Mouse (Mus musculus) forebrain, embryonic 15.5 days (tissue): ENCODE results near the gene Myl3. TPM values are rescaled to one million over a fixed set of nuclear protein-coding genes. Genes with fewer than 3 reads are reported as not detected.
A peak's percentile ranks its signal among the peaks of the same experiment; 100 is the strongest.

Source experiments
- ATAC-seq: fragments of 200-750 bp; cut with Nextera tagmentation; replicated peaks from 2 replicates; pipeline ENCODE4 v1.8.0; 2017; ENCODE audit warnings: mild to moderate bottlenecking, moderate TSS enrichment, moderate library complexity
- H3K27ac ChIP-seq: fragments of 300-500 bp; sonication (generic); replicated peaks from 2 replicates; pipeline ENCODE4 v1.5.1; 2015; ENCODE audit warnings: mild to moderate bottlenecking, inconsistent platforms
- H3K27me3 ChIP-seq: fragments of 300-500 bp; sonication (generic); 2 replicates; pipeline ENCODE4 v1.6.1; 2015; ENCODE audit warnings: inconsistent platforms
- H3K36me3 ChIP-seq: fragments of 300-500 bp; sonication (generic); 2 replicates; pipeline ENCODE4 v1.6.1; 2015; ENCODE audit warnings: mild to moderate bottlenecking, inconsistent platforms
- H3K4me1 ChIP-seq: fragments of 300-500 bp; sonication (generic); 2 replicates; pipeline ENCODE4 v1.6.1; 2015; ENCODE audit warnings: inconsistent platforms
- H3K4me2 ChIP-seq: fragments of 300-500 bp; sonication (generic); replicated peaks from 2 replicates; pipeline ENCODE4 v1.6.1; 2015; ENCODE audit warnings: mild to moderate bottlenecking, inconsistent platforms
- H3K4me3 ChIP-seq: fragments of 300-500 bp; sonication (generic); 2 replicates; pipeline ENCODE4 v1.5.1; 2015; ENCODE audit warnings: mild to moderate bottlenecking, inconsistent platforms
- H3K9ac ChIP-seq: fragments of 300-500 bp; sonication (generic); replicated peaks from 2 replicates; pipeline ENCODE4 v1.6.1; 2015; ENCODE audit warnings: mild to moderate bottlenecking, inconsistent platforms
- H3K9me3 ChIP-seq: fragments of 300-500 bp; sonication (generic); 2 replicates; pipeline ENCODE4 v1.6.1; 2016; ENCODE audit warnings: inconsistent platforms
- WGBS: fragments of 180-500 bp; shearing (Covaris S2); methylation state at CpG from one replicate; pipeline ENCODE4 v1.1.7; 2015; ENCODE audit warnings: mixed read lengths; 5-methylcytosine and 5-hydroxymethylcytosine counted together
- polyA plus RNA-seq: library from polyadenylated mRNA; unstranded; fragments of >200 nt; fragmentation: Nextera tagmentation; extraction: Ambion mirVana; gene quantifications from 2 replicates; pipeline ENCODE4 v1.2.1, GENCODE M21; 2015

Myl3 gene
- polyA plus RNA-seq, 1 experiment from 2014 or later: 0.45 TPM

- Histone ChIP-seq H3K36me3 (no peaks in the 10 kb centered on the region), H3K4me1 (0 out of 2 replicates have a peak, but pooled peaks cover under 1% of the 10 kb centered on the region), H3K27me3 (0 out of 2 replicates have a peak, but pooled peaks cover 2% of the 10 kb centered on the region), H3K9ac (no peak overlapping the region), H3K9me3 (no peaks in the 10 kb centered on the region), H3K27ac (no peak overlapping the region), H3K4me2 (no peak overlapping the region), H3K4me3 (no peak overlapping the region)
- no peak for ATAC-seq
- 82% methylated on average over 10 of the region's 10 CpGs for WGBS
Measured at GRCm38 (mm10) chr9:110775269-110776022, 33.8 kb downstream of the Myl3 start.

- no peaks in the 10 kb centered on the region for H3K9me3 ChIP-seq
- H3K9ac ChIP-seq: no peak overlapping the region
- 80% methylated on average over 1 of the region's 1 CpGs for WGBS
- H3K27ac ChIP-seq: no peak overlapping the region
- no peak overlapping the region for H3K4me3 ChIP-seq
- H3K36me3 ChIP-seq: no peaks in the 10 kb centered on the region
- H3K27me3 ChIP-seq: 0 out of 2 replicates have a peak, but pooled peaks cover 4% of the 10 kb centered on the region
- H3K4me2 ChIP-seq: no peak overlapping the region
- peaks cover 14% of the 10 kb centered on the region for H3K4me1 ChIP-seq
- no peak for ATAC-seq
Measured at GRCm38 (mm10) chr9:110778100-110778499, 36.4 kb downstream of the Myl3 start.

- H3K4me2 ChIP-seq: no peak overlapping the region
- no peak overlapping the region for H3K4me3 ChIP-seq
- no peaks in the 10 kb centered on the region for H3K9me3 ChIP-seq
- H3K27me3 ChIP-seq: 0 out of 2 replicates have a peak, but pooled peaks cover 4% of the 10 kb centered on the region
- 87% methylated on average over 7 of the region's 7 CpGs for WGBS
- no peak for ATAC-seq
- H3K27ac ChIP-seq: no peak overlapping the region
- peaks cover 14% of the 10 kb centered on the region for H3K4me1 ChIP-seq
- H3K9ac ChIP-seq: no peak overlapping the region
- H3K36me3 ChIP-seq: no peaks in the 10 kb centered on the region
Measured at GRCm38 (mm10) chr9:110778559-110778958, 36.9 kb downstream of the Myl3 start.

GRCm38 (mm10) chr9:110779242-110779913 is 37.7 kb downstream of the Myl3 start:
- Histone ChIP-seq H3K4me2 (no peak overlapping the region), H3K27ac (no peak overlapping the region), H3K4me1 (peaks cover 14% of the 10 kb centered on the region), H3K9me3 (no peaks in the 10 kb centered on the region), H3K27me3 (0 out of 2 replicates have a peak, but pooled peaks cover 4% of the 10 kb centered on the region), H3K4me3 (no peak overlapping the region), H3K36me3 (no peaks in the 10 kb centered on the region), H3K9ac (no peak overlapping the region)
- 59% methylated on average over 5 of the region's 5 CpGs for WGBS
- no peak for ATAC-seq

- Histone ChIP-seq H3K36me3 (no peaks in the 10 kb centered on the region), H3K27ac (peak overlapping the region; percentile 79), H3K9me3 (no peaks in the 10 kb centered on the region), H3K4me2 (peak overlapping the region; percentile 91), H3K9ac (peak overlapping the region; percentile 56), H3K27me3 (0 out of 2 replicates have a peak, but pooled peaks cover 4% of the 10 kb centered on the region), H3K4me1 (peaks cover 14% of the 10 kb centered on the region), H3K4me3 (peak overlapping the region; percentile 58)
- WGBS: under 1% methylated on average over 43 of the region's 43 CpGs
- ATAC-seq: peak; percentile 96
Measured at GRCm38 (mm10) chr9:110781256-110781721, 39.6 kb downstream of the Myl3 start.

GRCm38 (mm10) chr9:110781731-110782130 is 40.1 kb downstream of the Myl3 start:
- peak; percentile 76; the same call in 1 of the 2 replicates for ATAC-seq
- WGBS: under 1% methylated on average over 23 of the region's 23 CpGs
- peak overlapping the region; percentile 91 for H3K4me2 ChIP-seq
- no peaks in the 10 kb centered on the region for H3K9me3 ChIP-seq
- no peaks in the 10 kb centered on the region for H3K36me3 ChIP-seq
- peak overlapping the region; percentile 58 for H3K4me3 ChIP-seq
- H3K27me3 ChIP-seq: 0 out of 2 replicates have a peak, but pooled peaks cover 4% of the 10 kb centered on the region
- peak overlapping the region; percentile 79 for H3K27ac ChIP-seq
- peak overlapping the region; percentile 56 for H3K9ac ChIP-seq
- peaks cover 14% of the 10 kb centered on the region for H3K4me1 ChIP-seq

GRCm38 (mm10) chr9:110783611-110784010 is 42.0 kb downstream of the Myl3 start:
- Histone ChIP-seq H3K36me3 (no peaks in the 10 kb centered on the region), H3K27ac (no peak overlapping the region), H3K4me1 (peaks cover 14% of the 10 kb centered on the region), H3K9me3 (no peaks in the 10 kb centered on the region), H3K27me3 (0 out of 2 replicates have a peak, but pooled peaks cover 4% of the 10 kb centered on the region), H3K4me3 (no peak overlapping the region), H3K4me2 (no peak overlapping the region), H3K9ac (no peak overlapping the region)
- no peak for ATAC-seq
- WGBS: 62% methylated on average over 1 of the region's 1 CpGs

- H3K4me3 ChIP-seq: no peak overlapping the region
- H3K4me1 ChIP-seq: no peaks in the 10 kb centered on the region
- H3K27ac ChIP-seq: no peak overlapping the region
- no peak overlapping the region for H3K4me2 ChIP-seq
- no peaks in the 10 kb centered on the region for H3K27me3 ChIP-seq
- no peaks in the 10 kb centered on the region for H3K9me3 ChIP-seq
- WGBS: 93% methylated on average over 3 of the region's 3 CpGs
- H3K9ac ChIP-seq: no peak overlapping the region
- no peaks in the 10 kb centered on the region for H3K36me3 ChIP-seq
- no peak for ATAC-seq
Measured at GRCm38 (mm10) chr9:110788169-110788568, 46.5 kb downstream of the Myl3 start.

GRCm38 (mm10) chr9:110790462-110790861 is 48.8 kb downstream of the Myl3 start:
- ATAC-seq: no peak
- Histone ChIP-seq H3K9ac (no peak overlapping the region), H3K4me2 (no peak overlapping the region), H3K4me3 (no peak overlapping the region), H3K27ac (no peak overlapping the region), H3K9me3 (no peaks in the 10 kb centered on the region), H3K4me1 (no peaks in the 10 kb centered on the region), H3K36me3 (no peaks in the 10 kb centered on the region), H3K27me3 (no peaks in the 10 kb centered on the region)
- WGBS: 77% methylated on average over 4 of the region's 4 CpGs

- Histone ChIP-seq H3K4me2 (no peak overlapping the region), H3K27me3 (no peaks in the 10 kb centered on the region), H3K4me1 (no peaks in the 10 kb centered on the region), H3K27ac (no peak overlapping the region), H3K36me3 (no peaks in the 10 kb centered on the region), H3K9me3 (no peaks in the 10 kb centered on the region), H3K9ac (no peak overlapping the region), H3K4me3 (no peak overlapping the region)
- ATAC-seq: no peak
- 88% methylated on average over 10 of the region's 10 CpGs for WGBS
Measured at GRCm38 (mm10) chr9:110797013-110797412, 55.4 kb downstream of the Myl3 start.

GRCm38 (mm10) chr9:110797866-110798265 is 56.2 kb downstream of the Myl3 start, which contains the start of gene Prss42:
TSS of gene Prss42 (plus strand) at chr9:110798166.
- H3K27ac ChIP-seq: no peak within 1 kb of the TSS
- no peaks in the 10 kb centered on the region for H3K9me3 ChIP-seq
- no peaks in the 10 kb centered on the region for H3K27me3 ChIP-seq
- H3K36me3 ChIP-seq: no peaks in the 10 kb centered on the region
- H3K4me1 ChIP-seq: no peaks in the 10 kb centered on the region
- H3K4me3 ChIP-seq: no peak within 1 kb of the TSS
- no peak within 1 kb of the TSS for H3K4me2 ChIP-seq
- no peak within 1 kb of the TSS for H3K9ac ChIP-seq
- no peak for ATAC-seq
- 90% methylated on average over 14 of the region's 14 CpGs for WGBS

GRCm38 (mm10) chr9:110800834-110801479 is 59.3 kb downstream of the Myl3 start:
- Histone ChIP-seq H3K4me1 (no peaks in the 10 kb centered on the region), H3K27me3 (no peaks in the 10 kb centered on the region), H3K9ac (no peak overlapping the region), H3K9me3 (no peaks in the 10 kb centered on the region), H3K27ac (no peak overlapping the region), H3K36me3 (no peaks in the 10 kb centered on the region), H3K4me3 (no peak overlapping the region), H3K4me2 (no peak overlapping the region)
- WGBS: 90% methylated on average over 8 of the region's 8 CpGs
- ATAC-seq: no peak
